Mouse (Mus musculus): Measurements from ENCODE around the gene Smad3. TPM values are rescaled to one million over a fixed set of nuclear protein-coding genes. Genes with fewer than 3 reads are reported as not detected.

Gene Smad3
- polyA plus RNA-seq, 1 experiment: 41.0 TPM

- TF ChIP-seq POLR2A (IDR thresholded peaks at IDR 0.05; ENCODE audit: borderline replicate concordance, extremely low read depth, low read depth, low read length): no peak
- no peak for TF ChIP-seq CTCF (IDR thresholded peaks at IDR 0.05; ENCODE audit: insufficient read depth, low read length)
- 75% methylated on average over 11 of the region's 11 CpGs for WGBS
- DNase-seq: no peak
- Histone ChIP-seq H3K4me1 (ENCODE audit: control insufficient read depth, insufficient read depth, low read length) (no peaks in the 10 kb centered on the region), H3K4me3 (replicated peaks; ENCODE audit: extremely low read depth, low read depth, low read length) (no peak overlapping the region)
Observed at GRCm38 (mm10) chr9:63651594-63651993, 106.2 kb downstream of the Smad3 start.

DNA sequence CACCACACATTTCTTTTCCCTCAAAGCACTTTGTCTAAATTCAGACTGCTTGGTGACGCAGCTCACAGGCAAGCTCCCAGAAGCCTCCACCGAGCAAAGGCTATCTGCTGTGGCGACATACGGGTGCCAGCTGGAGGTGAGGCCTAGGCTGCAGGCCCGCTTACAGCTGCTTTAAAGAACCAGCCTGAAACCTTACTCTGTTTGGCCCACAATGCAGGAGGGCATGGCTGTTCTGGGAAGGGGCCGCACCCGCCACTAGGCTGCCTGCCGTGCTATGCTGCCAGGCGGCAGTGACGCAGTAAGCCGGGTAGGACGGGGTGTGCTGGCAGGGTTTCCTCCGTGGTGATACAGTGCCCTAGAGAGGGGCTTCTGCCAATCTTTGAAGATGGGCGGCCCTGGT, 106.9 kb downstream of the Smad3 start:
- 71% methylated on average over 14 of the region's 14 CpGs for WGBS
- TF ChIP-seq CTCF (IDR thresholded peaks at IDR 0.05; ENCODE audit: insufficient read depth, low read length): no peak
- no peak for TF ChIP-seq POLR2A (IDR thresholded peaks at IDR 0.05; ENCODE audit: borderline replicate concordance, extremely low read depth, low read depth, low read length)
- DNase-seq: no peak
- Histone ChIP-seq H3K4me3 (replicated peaks; ENCODE audit: extremely low read depth, low read depth, low read length) (no peak overlapping the region), H3K4me1 (ENCODE audit: control insufficient read depth, insufficient read depth, low read length) (no peaks in the 10 kb centered on the region)

GRCm38 (mm10) chr9:63649841-63650545, 107.8 kb downstream of the Smad3 start:
- no peak for DNase-seq
- H3K4me1 ChIP-seq (ENCODE audit: control insufficient read depth, insufficient read depth, low read length): no peaks in the 10 kb centered on the region
- TF ChIP-seq CTCF (IDR thresholded peaks at IDR 0.05; ENCODE audit: insufficient read depth, low read length): peak; percentile 36; the same call in 1 of the 2 replicates
- TF ChIP-seq POLR2A (IDR thresholded peaks at IDR 0.05; ENCODE audit: borderline replicate concordance, extremely low read depth, low read depth, low read length): no peak
- WGBS: 82% methylated on average over 8 of the region's 8 CpGs
- no peak overlapping the region for H3K4me3 ChIP-seq (replicated peaks; ENCODE audit: extremely low read depth, low read depth, low read length)

- TF ChIP-seq CTCF (IDR thresholded peaks at IDR 0.05; ENCODE audit: insufficient read depth, low read length): no peak
- no peak for TF ChIP-seq POLR2A (IDR thresholded peaks at IDR 0.05; ENCODE audit: borderline replicate concordance, extremely low read depth, low read depth, low read length)
Observed at GRCm38 (mm10) chr9:63648520-63648918, 109.3 kb downstream of the Smad3 start.

DNA sequence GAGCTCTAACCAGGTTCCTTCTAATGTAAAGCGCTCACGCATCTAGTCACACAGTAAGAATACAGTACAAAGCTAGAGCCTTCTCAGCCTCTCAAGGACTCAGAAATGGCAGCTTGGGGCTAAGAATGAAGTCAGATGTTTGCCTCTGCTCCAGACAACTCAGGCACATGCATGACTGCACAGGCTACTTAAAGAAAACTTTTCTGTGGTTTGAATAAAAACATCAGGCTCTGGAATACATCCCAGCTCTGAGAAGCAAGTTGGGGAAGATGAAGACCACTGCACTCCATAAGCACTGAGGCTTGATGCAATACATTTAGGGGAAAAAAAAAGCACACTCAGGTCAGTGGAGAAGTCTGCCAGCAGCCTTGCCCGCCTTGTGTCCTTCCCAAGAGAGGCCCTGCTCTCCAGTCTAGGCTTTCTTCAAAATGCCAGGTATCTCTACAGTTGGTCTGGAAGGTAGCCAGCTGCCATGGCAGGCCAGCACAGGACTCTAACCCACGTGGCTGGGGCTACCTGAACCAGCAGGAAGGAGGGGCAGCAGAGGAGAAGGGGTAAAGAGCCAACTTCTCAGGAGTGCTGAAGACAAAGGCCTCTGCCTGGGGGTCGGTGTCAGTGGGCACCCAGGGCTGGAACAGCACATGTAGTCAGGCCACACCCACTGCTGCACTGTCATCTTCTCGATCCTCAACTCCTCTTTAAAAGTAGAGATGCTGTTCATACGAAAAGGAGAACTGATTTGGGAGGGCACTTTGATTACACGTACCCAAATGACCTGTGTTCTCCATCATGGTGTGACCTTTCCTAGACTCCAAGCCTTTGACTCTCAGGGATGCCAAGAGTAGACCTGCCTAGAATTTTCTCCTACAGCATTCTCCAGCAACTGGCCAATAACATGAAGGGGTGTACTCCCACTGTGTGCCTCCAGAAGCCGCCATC, 109.9 kb downstream of the Smad3 start:
- WGBS: 73% methylated on average over 9 of the region's 9 CpGs
- TF ChIP-seq CTCF (IDR thresholded peaks at IDR 0.05; ENCODE audit: insufficient read depth, low read length): no peak
- TF ChIP-seq POLR2A (IDR thresholded peaks at IDR 0.05; ENCODE audit: borderline replicate concordance, extremely low read depth, low read depth, low read length): no peak
- DNase-seq: no peak
- Histone ChIP-seq H3K4me3 (replicated peaks; ENCODE audit: extremely low read depth, low read depth, low read length) (no peak overlapping the region), H3K4me1 (ENCODE audit: control insufficient read depth, insufficient read depth, low read length) (no peaks in the 10 kb centered on the region)

More at GRCm38 (mm10) chr9:63648520-63648918, 109.3 kb downstream of the Smad3 start:
- no peaks in the 10 kb centered on the region for H3K4me1 ChIP-seq (ENCODE audit: control insufficient read depth, insufficient read depth, low read length)
- no peak overlapping the region for H3K4me3 ChIP-seq (replicated peaks; ENCODE audit: extremely low read depth, low read depth, low read length)
- no peak for DNase-seq
- 88% methylated on average over 9 of the region's 9 CpGs for WGBS

DNA sequence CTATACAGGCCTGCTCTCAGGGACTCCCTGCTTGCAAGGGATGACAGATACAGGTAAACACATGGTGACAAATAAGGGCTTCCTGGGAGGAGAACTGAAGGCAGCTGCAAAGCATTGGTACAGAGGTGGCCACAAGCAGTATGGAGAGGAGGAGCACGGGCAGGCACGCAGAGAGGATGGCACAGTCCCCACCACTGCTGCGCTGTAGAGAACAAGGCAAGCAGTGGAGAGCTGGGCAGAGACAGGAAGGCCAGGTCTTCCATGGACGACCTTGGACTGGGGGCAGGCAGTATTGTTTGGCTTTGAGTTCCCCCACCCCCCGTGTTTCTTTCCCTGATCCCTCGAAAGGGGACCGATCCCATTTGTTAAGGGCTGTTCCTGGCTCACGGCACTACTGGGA, 112.7 kb downstream of the Smad3 start:
- Histone ChIP-seq H3K4me3 (replicated peaks; ENCODE audit: extremely low read depth, low read depth, low read length) (no peak overlapping the region), H3K4me1 (ENCODE audit: control insufficient read depth, insufficient read depth, low read length) (no peaks in the 10 kb centered on the region)
- TF ChIP-seq POLR2A (IDR thresholded peaks at IDR 0.05; ENCODE audit: borderline replicate concordance, extremely low read depth, low read depth, low read length) (no peak), CTCF (IDR thresholded peaks at IDR 0.05; ENCODE audit: insufficient read depth, low read length) (no peak)
- DNase-seq: no peak
- WGBS: 78% methylated on average over 8 of the region's 8 CpGs

DNA sequence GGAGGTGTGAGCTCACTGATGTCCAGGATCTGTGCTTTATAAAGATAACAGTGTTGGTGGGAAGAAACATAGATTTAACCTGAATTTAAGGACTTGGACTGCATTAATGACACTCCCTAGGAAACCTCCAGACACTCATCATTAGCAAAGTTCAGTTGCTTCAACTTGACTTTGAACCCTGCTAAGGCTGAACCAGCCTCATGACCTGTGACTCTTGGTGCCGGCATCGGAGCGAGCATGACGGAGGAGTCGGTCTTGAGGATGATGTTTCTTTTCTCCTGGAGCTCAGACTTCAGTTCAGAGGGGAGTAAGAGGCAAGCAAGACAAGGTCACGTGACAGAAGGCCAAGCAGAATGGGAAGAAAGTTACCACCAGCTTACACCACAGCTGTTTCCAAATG, 113.8 kb downstream of the Smad3 start:
- TF ChIP-seq CTCF (IDR thresholded peaks at IDR 0.05; ENCODE audit: insufficient read depth, low read length) (no peak), POLR2A (IDR thresholded peaks at IDR 0.05; ENCODE audit: borderline replicate concordance, extremely low read depth, low read depth, low read length) (no peak)
- WGBS: 93% methylated on average over 6 of the region's 6 CpGs
- Histone ChIP-seq H3K4me3 (replicated peaks; ENCODE audit: extremely low read depth, low read depth, low read length) (no peak overlapping the region), H3K4me1 (ENCODE audit: control insufficient read depth, insufficient read depth, low read length) (no peaks in the 10 kb centered on the region)
- no peak for DNase-seq

GRCm38 (mm10) chr9:63641983-63642646, 115.7 kb downstream of the Smad3 start:
- DNase-seq: no peak
- 83% methylated on average over 4 of the region's 4 CpGs for WGBS
- TF ChIP-seq POLR2A (IDR thresholded peaks at IDR 0.05; ENCODE audit: borderline replicate concordance, extremely low read depth, low read depth, low read length) (no peak), CTCF (IDR thresholded peaks at IDR 0.05; ENCODE audit: insufficient read depth, low read length) (no peak)

GRCm38 (mm10) chr9:63636113-63636512, 121.7 kb downstream of the Smad3 start:
- WGBS: 86% methylated on average over 7 of the region's 7 CpGs
- no peak for TF ChIP-seq CTCF (IDR thresholded peaks at IDR 0.05; ENCODE audit: insufficient read depth, low read length)
- no peak for TF ChIP-seq POLR2A (IDR thresholded peaks at IDR 0.05; ENCODE audit: borderline replicate concordance, extremely low read depth, low read depth, low read length)
- no peak for DNase-seq
- no peak overlapping the region for H3K4me3 ChIP-seq (replicated peaks; ENCODE audit: extremely low read depth, low read depth, low read length)
- no peaks in the 10 kb centered on the region for H3K4me1 ChIP-seq (ENCODE audit: control insufficient read depth, insufficient read depth, low read length)

More at GRCm38 (mm10) chr9:63641983-63642646, 115.7 kb downstream of the Smad3 start:
- no peaks in the 10 kb centered on the region for H3K4me1 ChIP-seq (ENCODE audit: control insufficient read depth, insufficient read depth, low read length)
- H3K4me3 ChIP-seq (replicated peaks; ENCODE audit: extremely low read depth, low read depth, low read length): no peak overlapping the region
